Mouse (Mus musculus) stomach, embryonic 16.5 days (tissue): Measurements from ENCODE around the gene Gpr153. TPM values are rescaled to one million over a fixed set of nuclear protein-coding genes. Genes with fewer than 3 reads are reported as not detected.
A peak's percentile ranks its signal among the peaks of the same experiment; 100 is the strongest.

Source experiments
- ATAC-seq: fragments of 200-750 bp; cut with Nextera tagmentation; 2 replicates; pipeline ENCODE4 v1.8.0; 2017; ENCODE audit warnings: moderate number of reproducible peaks, moderate TSS enrichment; ENCODE audit not compliant: insufficient read depth, low FRiP score
- H3K27ac ChIP-seq: fragments of 300-500 bp; sonication (generic); 2 replicates; pipeline ENCODE4 v1.5.1; 2014; ENCODE audit warnings: low read length
- H3K27me3 ChIP-seq: fragments of 300-500 bp; sonication (generic); 2 replicates; pipeline ENCODE4 v1.6.1; 2014; ENCODE audit warnings: low read length, control low read depth, mixed read lengths; ENCODE audit not compliant: control insufficient read depth, insufficient read depth
- H3K36me3 ChIP-seq: fragments of 300-500 bp; sonication (generic); 2 replicates; pipeline ENCODE4 v1.6.1; 2014; ENCODE audit warnings: low read length; ENCODE audit not compliant: control insufficient read depth, insufficient read depth
- H3K4me1 ChIP-seq: fragments of 300-500 bp; sonication (generic); 2 replicates; pipeline ENCODE4 v1.6.1; 2014; ENCODE audit warnings: low read length, control low read depth, mixed read lengths; ENCODE audit not compliant: control insufficient read depth, insufficient read depth
- H3K4me2 ChIP-seq: fragments of 300-500 bp; sonication (generic); 2 replicates; pipeline ENCODE4 v1.6.1; 2014; ENCODE audit warnings: low read depth, low read length, mixed read lengths
- H3K4me3 ChIP-seq: fragments of 300-500 bp; sonication (generic); replicated peaks from 2 replicates; pipeline ENCODE4 v1.5.1; 2014; ENCODE audit warnings: mild to moderate bottlenecking, low read length
- H3K9ac ChIP-seq: fragments of 300-500 bp; sonication (generic); 2 replicates; pipeline ENCODE4 v1.6.1; 2014; ENCODE audit warnings: low read length
- H3K9me3 ChIP-seq: fragments of 300-500 bp; sonication (generic); replicated peaks from 2 replicates; pipeline ENCODE4 v1.6.1; 2016; ENCODE audit warnings: low read length, control low read depth; ENCODE audit not compliant: control insufficient read depth
- WGBS: fragments of 180-500 bp; shearing (Covaris S2); extraction: QIAGEN DNeasy Blood & Tissue Kit; methylation state at CpG from one replicate; pipeline ENCODE4 v1.1.7; 2014; 5-methylcytosine and 5-hydroxymethylcytosine counted together
- polyA plus RNA-seq: library from polyadenylated mRNA; unstranded; fragments of >200 nt; fragmentation: Nextera tagmentation; extraction: Ambion mirVana; gene quantifications from 2 replicates; pipeline ENCODE4 v1.2.1, GENCODE M21; 2015

Gpr153 gene
- polyA plus RNA-seq, 1 experiment from 2014 or later = 6.0 TPM

GRCm38 (mm10) chr4:152332952-152333351, 58.9 kb downstream of the Gpr153 start:
- Histone ChIP-seq H3K4me1 (no peaks in the 10 kb centered on the region), H3K36me3 (peaks cover 30% of the 10 kb centered on the region), H3K4me3 (no peak overlapping the region), H3K4me2 (no peak overlapping the region), H3K27me3 (peaks cover 5% of the 10 kb centered on the region; the same call in 1 of the 2 replicates), H3K9me3 (no peaks in the 10 kb centered on the region), H3K27ac (no peak overlapping the region), H3K9ac (no peak overlapping the region)
- ATAC-seq = peak; percentile 59; the same call in 1 of the 2 replicates
- WGBS = 31% methylated on average over 2 of the region's 2 CpGs

DNA sequence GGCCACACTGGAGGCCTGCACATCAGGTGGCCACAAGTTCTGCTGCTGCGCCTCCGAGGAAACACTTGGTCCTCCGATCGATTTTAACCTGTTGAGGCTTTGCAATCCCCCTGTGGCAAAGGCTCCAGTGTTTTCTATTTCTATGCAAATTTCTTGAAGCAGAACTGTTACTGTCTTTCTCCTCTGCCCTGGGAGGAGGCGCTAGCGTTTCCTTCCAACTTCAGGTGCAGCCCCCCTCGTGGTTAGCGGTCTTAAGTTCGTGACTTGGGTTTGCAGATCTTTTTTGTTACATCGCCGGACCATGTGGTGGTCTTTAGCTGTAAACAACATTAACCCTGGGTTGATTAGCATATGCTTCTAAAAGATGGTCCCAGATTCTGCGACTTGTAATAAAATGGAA, 59.6 kb downstream of the Gpr153 start:
- Histone ChIP-seq H3K27me3 (peaks cover 11% of the 10 kb centered on the region), H3K4me3 (no peak overlapping the region), H3K9ac (no peak overlapping the region), H3K36me3 (peaks cover 30% of the 10 kb centered on the region), H3K27ac (no peak overlapping the region), H3K9me3 (no peaks in the 10 kb centered on the region), H3K4me1 (0 out of 2 replicates have a peak, but pooled peaks cover 3% of the 10 kb centered on the region), H3K4me2 (no peak overlapping the region)
- 94% methylated on average over 12 of the region's 12 CpGs for WGBS
- no peak for ATAC-seq

Other genes starting within 250 kb of the Gpr153 start
- 17.0 and 18.0 TPM in 2 replicates for gene Zbtb48, start 246.6 kb upstream of the Gpr153 start, polyA plus RNA-seq
- gene Tas1r1, start 235.7 kb upstream of the Gpr153 start, polyA plus RNA-seq = 0.37 and 0.47 TPM in 2 replicates
- 18.7 and 20.9 TPM in 2 replicates for gene Nol9, start 234.9 kb upstream of the Gpr153 start, polyA plus RNA-seq
- gene Plekhg5, start 201.7 kb upstream of the Gpr153 start, polyA plus RNA-seq = 12.3 and 14.1 TPM in 2 replicates
- gene Tnfrsf25, start 158.3 kb upstream of the Gpr153 start, polyA plus RNA-seq = 1.5 and 2.1 TPM in 2 replicates
- 8.6 and 9.1 TPM in 2 replicates for gene Espn, start 121.9 kb upstream of the Gpr153 start, polyA plus RNA-seq
- gene Hes2, start 115.4 kb upstream of the Gpr153 start, polyA plus RNA-seq = 0.56 and 0.75 TPM in 2 replicates
- gene Acot7, start 96.1 kb upstream of the Gpr153 start, polyA plus RNA-seq = 57.3 and 60.4 TPM in 2 replicates
- not detected in 2 replicates for gene Hes3, start 17.4 kb downstream of the Gpr153 start, polyA plus RNA-seq
- gene Icmt, start 23.0 kb downstream of the Gpr153 start, polyA plus RNA-seq = 20.1 and 20.8 TPM in 2 replicates
- 0.66 and 0.84 TPM in 2 replicates for gene Rnf207, start 44.8 kb downstream of the Gpr153 start, polyA plus RNA-seq
- gene Rpl22, start 51.5 kb downstream of the Gpr153 start, polyA plus RNA-seq = 303 and 377 TPM in 2 replicates
- 0.84 and 0.95 TPM in 2 replicates for gene Chd5, start 64.4 kb downstream of the Gpr153 start, polyA plus RNA-seq
- gene Nphp4, start 202.5 kb downstream of the Gpr153 start, polyA plus RNA-seq = 2.2 and 2.4 TPM in 2 replicates
- 5.8 and 6.3 TPM in 2 replicates for gene Kcnab2, start 203.6 kb downstream of the Gpr153 start, polyA plus RNA-seq